ENCODE assay signal across 9 mouse cellular contexts in genomic region chr11:50673525-50674250, GRCm38 (mm10).
DNase-seq lines count a peak whose midpoint lies in the region; TF ChIP-seq lines count a peak whose summit lies in the region.
"Had no signal": no experiment of that assay in that cellular context is flagged by ENCODE, and none has a peak within 500 bp of the region (broad histone marks: within the 10 kb centered on the region; RNA-seq: fewer than 3 reads in every experiment).

No protein-coding gene starts in this region.

- TF ChIP-seq CTCF in liver, adult 2 months (IDR thresholded peaks at IDR 0.05; ENCODE audit: low read depth, low read length): peak; percentile 20; the same call in 1 of the 2 replicates

- DNase-seq in gastrocnemius, postnatal 10 days: peak; percentile 54
- no peak for DNase-seq in gastrocnemius, adult 8-10 months (ENCODE audit: low spot score in 2 of 2)
- no peak for DNase-seq in liver, adult 2 months (ENCODE audit: extremely low read depth, low read depth, low spot score)
- DNase-seq in liver (no peak), A20 (ENCODE audit: low read depth, low spot score) (peak; percentile 8)
- DNase-seq in brain, adult 2 months (ENCODE audit: low read depth, low spot score): peak; percentile 56
- no peak for DNase-seq in urinary bladder, postnatal 14 days (ENCODE audit: low spot score)
- DNase-seq in spleen, postnatal 14 days (ENCODE audit: low spot score in 2 of 2): no peak

- H3K79me2 ChIP-seq in liver, adult 2 months (ENCODE audit: control insufficient read depth, insufficient read depth, low read length): no peaks in the 10 kb centered on the region

- H3K27ac ChIP-seq in liver, adult 2 months (replicated peaks; ENCODE audit: insufficient read depth, low read depth, low read length): no peak overlapping the region
- H3K27ac ChIP-seq: forebrain, embryonic 10.5 days had no signal

- no peak for TF ChIP-seq POLR2A in liver, adult 2 months (IDR thresholded peaks at IDR 0.05; ENCODE audit: extremely low read depth, insufficient read depth, low read length)

- no peaks in the 10 kb centered on the region for H3K27me3 ChIP-seq in liver, adult 2 months (ENCODE audit: control insufficient read depth, insufficient read depth, low read length)

- H3K36me3 ChIP-seq in liver, adult 2 months (ENCODE audit: control insufficient read depth, insufficient read depth, low read length): no peaks in the 10 kb centered on the region
- H3K36me3 ChIP-seq: forebrain, embryonic 10.5 days had no signal

- WGBS in liver, adult 2 months: 74% methylated on average over 7 of the region's 7 CpGs

- peaks cover 15% of the 10 kb centered on the region for H3K4me1 ChIP-seq in liver, adult 2 months (ENCODE audit: control insufficient read depth, insufficient read depth, low read length)

- no peak overlapping the region for H3K4me3 ChIP-seq in liver, adult 2 months (ENCODE audit: insufficient read depth, low read depth, low read length)
- H3K4me3 ChIP-seq: forebrain, embryonic 10.5 days had no signal

- H3K9ac ChIP-seq in liver, adult 2 months (ENCODE audit: low read depth, low read length): no peak overlapping the region

Comparison
In these comparisons a context has a peak if more than half of its experiments do, and no peak if none do; other contexts are left out.
1. DNase-seq: peak in gastrocnemius, postnatal 10 days (single experiment), A20 (single experiment) and brain, adult 2 months (single experiment); none in gastrocnemius, adult 8-10 months (0 of 2), liver, adult 2 months (single experiment), liver (single experiment), urinary bladder, postnatal 14 days (single experiment) and spleen, postnatal 14 days (0 of 2).